Mouse (Mus musculus) cerebellum, postnatal 36 days (tissue): ENCODE results near the gene Jak2.
A peak's percentile ranks its signal among the peaks of the same experiment; 100 is the strongest.

Source experiments
- DNase-seq, 2 experiments: peaks; one replicate each; pipeline ENCODE4 v3.0.0; 2021 to 2022; ENCODE audit warnings: mixed read lengths in 2 of 2

The Jak2 gene

DNA sequence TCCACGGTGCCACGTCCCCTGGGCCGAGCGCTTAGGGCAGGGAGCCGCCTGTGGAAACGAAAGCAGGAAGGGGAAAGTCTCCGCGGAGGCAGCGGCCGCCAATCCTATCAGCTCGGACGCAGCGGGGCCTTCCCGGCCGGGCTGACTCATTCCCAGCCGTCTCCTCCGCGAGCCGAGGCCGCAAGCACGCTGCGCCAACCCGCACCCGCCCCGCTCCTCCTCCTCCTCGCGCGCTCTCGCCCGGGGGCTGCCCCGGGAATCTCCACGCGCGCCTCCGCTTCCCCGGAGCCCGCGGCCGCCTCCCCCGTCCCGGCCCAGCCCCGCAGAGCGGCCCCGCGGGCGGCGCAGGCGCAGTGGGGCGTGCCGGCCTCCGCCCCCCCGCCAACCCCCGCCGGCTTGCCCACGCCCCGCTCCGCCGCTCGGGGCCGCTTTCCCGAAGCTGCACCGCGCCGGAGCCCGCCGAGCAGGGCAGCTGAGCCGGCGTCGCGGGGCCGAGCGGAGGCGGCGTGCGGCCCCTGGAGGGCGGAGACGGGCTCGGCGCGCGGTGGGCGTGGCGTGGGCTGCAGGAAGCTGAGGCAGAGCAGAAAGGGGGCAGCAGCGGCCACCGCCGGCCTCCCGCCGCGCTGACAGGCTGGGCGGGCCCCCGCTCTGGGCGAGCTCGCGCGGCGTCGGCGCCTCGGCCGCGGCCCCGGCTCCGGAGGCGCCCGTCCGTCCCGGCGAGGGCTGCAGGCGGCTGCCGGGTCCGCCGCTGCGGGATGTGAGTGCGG, at the start of gene Jak2:
Jak2 (plus strand) TSS at position 638 of the 767 bp plus-strand sequence.
- peak; percentile 80 to 88 for DNase-seq

DNA sequence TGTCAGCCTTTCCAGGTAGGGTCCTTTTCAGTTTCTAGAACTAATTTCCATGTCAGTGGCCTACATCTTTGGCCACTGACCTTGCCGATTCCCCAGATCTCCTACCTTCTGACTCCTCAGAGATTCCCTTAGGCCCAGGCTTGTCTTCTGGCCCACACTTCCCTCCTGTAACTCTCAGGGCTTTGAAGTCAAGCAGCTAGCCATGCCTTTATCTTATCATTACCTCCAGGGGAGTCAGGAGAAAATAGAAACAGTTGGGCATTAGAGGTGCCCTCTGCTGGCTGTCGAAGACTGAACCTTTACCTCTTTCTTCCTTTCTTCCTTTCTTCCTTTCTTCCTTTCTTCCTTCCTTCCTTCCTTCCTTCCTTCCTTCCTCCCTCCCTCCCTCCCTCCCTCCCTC, 48.3 kb upstream of the Jak2 start:
- DNase-seq = no peak

DNA sequence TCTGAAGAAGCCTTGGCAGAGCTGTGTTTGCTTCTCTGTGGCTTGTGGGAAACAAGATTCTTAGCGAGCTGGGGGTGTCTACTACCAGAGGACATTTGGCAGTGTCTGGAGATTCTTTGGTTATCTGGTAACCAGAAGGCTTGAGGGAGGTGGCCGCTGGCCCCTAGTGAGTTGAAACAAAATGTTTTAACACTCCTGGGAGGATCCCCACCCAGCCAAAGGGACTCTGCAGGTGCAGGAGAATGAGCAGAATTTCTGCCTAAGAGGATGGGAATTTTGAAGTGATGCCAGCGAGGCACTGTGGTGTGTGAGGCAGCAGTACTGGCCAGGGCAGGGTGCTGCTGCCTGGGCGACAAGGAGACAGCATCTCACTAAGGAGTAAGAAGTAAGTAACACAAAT, 47.0 kb upstream of the Jak2 start:
- DNase-seq = no peak

DNA sequence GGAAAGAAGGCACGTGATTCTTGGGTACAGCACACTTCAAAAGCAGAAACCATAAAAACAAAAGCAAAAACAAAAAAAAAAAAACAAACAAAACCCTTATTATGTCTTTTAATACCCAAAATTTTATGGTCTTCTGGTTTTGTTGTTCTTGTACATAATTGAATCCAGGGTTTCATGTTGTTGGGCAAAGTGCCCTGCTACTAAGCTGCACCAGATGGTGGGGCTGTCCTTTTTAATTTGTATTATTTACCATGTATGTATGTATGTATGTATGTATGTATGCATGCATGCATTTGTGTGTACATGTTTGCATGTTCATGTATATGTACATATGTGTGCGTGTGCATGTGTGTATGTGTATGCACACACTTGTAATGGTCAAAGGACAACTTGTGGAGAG, 46.4 kb upstream of the Jak2 start:
- DNase-seq = no peak

DNA sequence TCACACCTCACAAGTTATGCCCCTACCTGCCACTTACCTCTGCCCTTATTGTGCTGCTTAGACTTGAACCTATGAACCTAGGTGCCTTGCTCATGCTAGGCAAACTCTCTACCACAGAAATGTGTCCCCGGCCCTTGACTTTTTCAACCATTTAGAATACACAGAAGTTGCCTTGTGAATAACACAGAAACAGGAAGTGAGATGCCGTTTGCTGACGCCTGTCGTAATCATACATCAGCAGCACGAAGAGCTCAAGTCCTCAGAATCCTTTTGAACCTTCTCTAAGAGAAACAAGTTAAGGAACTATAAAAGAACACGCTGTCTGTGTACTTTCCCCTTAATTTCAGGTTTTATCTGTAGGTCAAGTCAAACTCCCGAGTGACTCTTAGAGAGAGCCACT, 41.7 kb upstream of the Jak2 start:
- DNase-seq = no peak

DNA sequence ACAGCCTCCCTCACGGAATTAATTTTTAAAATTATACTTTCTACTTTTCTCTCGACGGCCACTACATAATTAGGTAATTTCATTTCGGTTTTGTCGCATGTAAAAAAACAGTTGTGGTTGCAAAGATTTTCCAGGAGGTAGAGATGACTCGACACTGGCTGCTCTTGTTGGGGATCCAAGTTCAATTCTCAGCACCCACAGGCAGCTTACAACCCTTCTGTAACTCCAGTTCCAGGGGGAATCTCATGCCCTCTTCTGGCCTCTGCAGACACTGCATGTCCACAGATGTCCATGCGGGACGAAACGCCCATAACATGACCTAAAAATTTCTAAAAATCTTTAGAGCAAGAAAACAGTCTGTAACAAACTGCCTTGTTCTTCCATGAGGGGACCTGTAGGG, 41.3 kb upstream of the Jak2 start:
- no peak for DNase-seq

DNA sequence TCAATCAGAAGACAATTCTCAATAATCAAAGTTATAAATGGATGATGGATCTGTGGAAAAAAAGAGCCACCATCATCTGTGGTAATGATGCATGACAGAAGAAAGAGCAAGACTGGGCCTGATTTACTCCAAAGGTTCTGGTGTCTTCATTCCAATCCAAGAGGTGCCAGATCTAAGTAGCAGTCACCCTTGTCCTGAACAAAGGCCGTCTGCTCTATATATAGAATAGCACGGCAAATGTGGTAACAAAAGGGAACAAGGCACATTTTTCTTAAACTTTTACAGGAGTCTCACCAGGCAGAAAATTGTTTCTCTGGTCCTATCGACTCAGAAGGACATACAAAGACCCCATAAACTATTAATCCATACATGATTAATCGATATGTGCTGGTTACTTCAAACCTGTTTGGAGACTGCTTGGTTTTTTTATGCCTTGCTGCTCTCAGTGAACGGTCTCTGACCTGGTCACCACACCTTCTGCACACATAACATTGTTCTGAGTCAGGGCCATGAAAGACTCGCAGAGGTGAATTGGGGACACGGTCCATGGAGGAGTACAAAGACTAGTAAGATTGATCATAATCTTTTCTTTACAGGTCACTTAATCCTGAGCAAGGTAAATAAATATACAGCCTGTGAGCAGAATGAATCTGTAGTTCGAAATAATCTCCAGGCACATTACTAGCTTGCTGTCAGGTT, 35.7 kb upstream of the Jak2 start:
- DNase-seq = no peak

DNA sequence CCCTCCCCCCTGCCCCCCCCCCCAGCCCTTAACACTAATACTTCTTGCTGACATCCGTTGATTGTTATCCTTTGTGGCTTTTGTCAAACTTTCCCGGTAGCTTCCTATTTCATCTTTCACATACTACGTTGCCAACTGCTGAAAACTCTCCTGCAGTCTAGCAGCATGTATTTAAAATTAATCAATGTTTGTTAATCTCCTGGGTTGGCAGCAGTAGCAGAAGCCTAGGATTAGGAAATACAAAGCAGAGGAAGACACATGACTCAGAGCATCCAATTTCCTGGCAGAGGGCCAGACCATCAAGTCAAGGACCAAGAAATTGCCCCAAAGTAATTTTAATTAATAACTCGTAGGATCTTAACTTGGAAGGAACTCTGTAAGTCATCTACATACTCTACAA, 29.8 kb upstream of the Jak2 start:
- no peak for DNase-seq

DNA sequence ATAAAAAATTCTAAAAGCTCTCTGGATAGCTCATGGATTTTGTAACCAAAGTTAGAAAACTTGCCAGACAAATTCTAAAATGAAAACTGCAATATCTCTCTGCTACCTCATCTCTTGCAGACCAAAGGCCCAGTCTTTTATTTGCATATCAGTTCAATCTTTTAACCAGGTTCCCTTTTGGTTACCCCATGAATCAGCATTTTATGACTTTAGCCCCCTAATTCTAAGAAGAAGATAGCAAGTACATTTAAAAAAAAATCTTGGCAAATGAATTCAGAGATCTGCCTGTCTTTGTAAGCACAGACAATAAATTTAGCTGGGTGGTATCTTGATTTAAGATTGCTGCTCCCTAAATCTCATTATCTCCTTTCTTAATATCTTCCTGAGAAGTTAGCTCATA, 26.7 kb upstream of the Jak2 start:
- DNase-seq = no peak

DNA sequence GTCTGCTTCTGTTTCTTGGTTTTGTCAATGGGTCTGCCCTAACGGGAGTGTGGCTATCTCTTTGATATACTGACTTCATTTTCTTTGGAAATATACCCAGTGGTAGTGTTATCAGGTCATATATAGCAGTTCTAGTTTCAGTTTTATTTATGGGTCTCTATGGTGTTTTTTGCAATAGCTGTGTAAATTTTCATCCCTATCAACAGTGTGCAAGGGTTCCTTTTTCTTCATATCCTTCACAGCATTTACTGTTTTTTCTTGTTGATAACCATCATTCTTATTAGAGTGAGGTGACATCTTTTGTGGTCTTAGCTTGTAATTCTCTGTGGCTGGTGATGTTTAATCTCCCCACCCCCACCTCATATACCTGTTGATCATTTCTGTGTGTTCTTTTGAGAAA, 24.6 kb upstream of the Jak2 start:
- DNase-seq = no peak

DNA sequence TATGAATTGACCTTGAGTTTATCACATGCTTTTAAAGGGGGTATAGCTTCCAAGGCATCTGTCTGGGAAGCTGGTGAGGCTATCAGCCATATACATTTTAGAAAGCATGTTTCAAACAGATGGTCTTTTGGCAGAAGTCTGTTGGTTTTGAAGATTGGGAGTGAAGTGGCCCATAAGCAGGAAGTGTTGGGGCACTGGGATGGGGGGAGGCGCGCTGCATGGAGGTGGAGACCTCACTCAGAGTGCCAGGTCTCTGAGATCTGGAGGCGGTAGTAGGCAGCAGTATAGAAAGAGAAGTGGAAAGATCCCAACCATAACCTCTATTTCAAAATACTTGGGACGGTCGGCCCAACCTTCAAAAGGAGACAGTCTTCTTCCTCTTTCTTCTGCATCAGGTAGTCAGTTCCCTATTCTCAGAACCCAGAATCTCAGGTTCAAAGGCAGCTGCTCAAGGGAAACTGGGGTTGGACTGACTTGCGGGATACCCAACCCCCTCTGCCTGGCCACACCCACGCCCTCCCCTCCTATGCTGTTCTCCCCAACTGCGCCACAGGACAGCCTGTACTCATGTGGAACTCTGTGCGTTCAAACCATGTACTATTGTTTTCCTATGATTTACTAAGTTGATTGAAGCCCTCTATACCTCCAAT, 23.6 kb upstream of the Jak2 start:
- no peak for DNase-seq

DNA sequence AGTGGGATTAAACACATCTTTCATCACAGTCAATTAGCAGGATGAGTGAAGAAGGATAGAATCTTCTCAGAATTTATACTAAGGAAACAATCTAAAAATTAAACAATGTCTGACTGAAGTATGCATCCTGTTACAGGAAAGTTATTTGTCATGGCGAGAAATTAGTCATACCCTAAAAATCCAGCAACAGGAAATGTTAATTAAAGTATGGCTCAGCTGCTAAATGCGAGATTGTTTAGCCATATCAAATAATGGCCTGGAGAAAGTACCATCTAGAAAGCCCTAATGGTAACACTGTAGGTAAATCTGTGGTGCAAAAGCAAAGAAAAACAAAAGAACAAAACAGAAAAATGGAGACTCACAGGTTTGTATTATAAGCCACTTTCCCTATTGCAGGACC, 22.6 kb upstream of the Jak2 start:
- no peak for DNase-seq

DNA sequence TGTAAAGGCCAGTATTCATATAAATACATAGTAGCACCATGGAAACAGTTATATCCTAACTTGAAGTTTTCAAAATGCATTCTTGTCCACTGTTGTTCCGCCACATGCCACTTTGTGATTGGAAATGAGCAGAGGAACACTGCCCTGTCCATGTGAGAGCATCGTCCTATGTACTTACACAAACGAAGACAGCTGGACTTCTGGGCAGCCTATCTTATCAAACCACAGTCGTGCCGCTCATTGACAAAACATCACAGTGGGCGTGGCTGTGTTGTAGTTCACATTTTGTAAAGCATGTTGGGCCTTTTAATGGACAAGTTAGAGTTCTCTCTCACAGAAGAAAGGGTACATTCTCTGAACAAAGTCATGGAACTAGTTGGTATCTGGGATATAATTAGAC, 18.9 kb upstream of the Jak2 start:
- DNase-seq = no peak

DNA sequence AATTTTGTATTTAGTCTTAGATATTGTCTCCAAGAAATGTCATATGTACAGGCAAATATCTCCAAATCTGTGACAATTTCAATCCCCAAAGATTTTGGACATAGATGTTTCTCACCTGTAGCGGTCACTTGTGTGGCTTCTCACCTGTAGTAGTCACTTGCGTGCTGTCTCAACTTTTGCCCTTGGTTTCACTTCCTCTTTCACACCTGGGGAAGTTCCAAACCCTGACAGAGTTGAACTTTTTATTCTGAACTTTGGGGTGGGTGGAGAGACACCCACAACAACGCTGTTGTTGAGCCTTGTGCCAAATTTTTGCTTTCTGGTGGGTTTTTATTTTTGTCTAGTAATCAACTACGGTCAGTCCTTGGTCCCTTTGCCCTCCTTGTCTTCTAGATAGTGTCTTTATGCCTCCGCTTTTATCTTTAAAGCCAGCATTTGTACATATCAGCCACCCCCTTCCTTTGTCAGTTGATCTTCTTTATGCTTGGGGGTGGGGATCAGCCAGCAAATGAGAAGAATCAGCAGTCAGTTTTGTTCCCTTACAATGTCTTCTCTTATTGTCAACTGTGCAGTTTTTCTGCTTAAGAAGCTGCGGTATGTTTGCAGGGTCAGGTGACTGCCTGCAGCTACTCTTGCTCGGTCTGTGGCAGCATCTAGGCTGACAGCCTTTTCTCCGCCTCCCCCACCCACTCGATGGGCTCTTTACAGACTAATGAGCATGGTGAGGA, 14.8 kb upstream of the Jak2 start:
- no peak for DNase-seq

DNA sequence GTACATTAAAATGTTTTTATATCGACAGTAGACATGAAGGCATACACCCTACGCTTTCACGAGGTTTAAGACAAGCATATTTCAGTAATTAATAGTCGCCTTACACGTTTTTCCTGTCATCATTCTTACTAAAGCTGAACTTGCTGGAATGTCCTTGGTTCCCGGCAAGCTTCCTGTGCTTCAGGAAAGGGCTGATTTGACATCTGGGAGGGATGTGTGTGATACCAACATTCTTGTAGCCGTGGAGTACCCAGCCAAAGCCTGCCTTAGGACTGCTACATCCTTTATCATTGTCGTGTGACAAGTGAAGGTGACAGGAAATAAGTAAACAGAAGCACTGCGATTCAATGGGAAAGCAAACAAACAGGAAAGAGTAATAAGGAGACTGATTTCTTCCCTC, 13.5 kb upstream of the Jak2 start:
- no peak for DNase-seq

DNA sequence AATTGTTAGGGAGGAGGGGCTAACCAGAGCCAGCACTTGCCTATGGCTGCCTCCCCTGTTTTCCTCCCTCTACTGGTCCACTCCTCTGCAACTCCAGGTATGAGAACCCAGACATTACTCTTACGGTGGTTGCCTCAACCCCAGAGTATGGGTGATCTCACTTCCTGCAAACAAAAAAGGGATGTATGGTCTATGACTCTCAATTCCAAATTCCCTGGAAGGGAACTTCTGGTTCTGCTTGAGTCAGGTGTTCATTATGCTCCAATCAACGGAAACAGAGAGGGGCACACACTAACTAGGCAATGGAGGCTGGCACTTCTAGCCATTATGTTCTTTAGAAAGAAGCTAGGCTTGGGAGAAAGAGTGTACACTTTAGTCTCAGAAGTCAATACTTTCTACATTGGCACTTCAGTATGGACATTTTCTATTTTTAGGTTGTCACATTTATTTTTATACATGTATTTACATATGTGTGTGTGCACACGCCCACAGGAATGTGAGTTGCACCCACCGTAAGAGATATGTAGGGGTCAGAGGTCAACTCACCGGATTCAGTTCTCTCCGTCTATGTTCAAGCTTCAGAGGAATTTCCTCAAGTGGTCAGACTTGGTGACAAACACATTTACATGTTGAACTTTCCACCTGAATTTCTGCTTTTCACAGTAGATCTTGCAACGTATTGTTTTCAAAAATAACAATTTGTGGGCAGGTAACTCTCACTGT, 12.0 kb upstream of the Jak2 start:
- DNase-seq = no peak

DNA sequence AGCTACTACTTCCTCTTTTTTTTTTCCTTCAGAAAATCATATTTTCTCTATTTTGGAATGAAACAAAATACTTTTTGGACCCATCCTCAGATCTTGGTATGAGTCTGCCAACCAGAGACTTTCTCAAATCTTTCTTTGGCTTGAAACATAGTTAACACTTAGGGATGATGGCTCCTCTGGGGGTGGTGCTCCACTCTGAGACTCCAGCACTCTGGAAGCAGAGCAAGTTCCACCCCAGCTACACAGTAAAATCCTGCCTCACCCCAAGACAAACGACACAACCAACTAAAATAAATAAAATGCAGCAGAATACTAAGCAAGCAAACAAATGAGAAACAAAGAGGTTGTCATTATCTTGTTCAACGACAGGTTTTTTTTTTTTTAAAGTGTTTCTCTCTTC, 11.0 kb upstream of the Jak2 start:
- no peak for DNase-seq

DNA sequence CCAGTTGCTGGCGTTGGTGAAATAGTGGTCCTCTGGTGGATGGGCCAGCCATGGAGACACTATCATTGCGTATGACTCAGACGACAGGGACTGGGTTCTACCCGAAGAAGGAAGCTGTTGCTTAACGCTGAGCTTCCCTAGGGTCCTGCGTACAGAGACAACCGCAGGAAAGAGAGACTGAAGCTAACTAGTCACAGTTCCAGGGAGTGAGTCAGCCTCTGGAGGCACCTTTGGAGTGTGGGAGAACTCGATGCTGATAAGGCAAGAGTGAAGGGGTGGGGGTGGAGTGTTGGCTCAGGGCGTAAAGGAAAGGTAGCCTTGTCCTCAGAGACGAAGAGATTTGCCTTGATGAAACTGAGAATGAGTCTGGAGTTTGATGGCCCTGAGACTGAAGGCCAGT, 10.0 kb upstream of the Jak2 start:
- DNase-seq = no peak

DNA sequence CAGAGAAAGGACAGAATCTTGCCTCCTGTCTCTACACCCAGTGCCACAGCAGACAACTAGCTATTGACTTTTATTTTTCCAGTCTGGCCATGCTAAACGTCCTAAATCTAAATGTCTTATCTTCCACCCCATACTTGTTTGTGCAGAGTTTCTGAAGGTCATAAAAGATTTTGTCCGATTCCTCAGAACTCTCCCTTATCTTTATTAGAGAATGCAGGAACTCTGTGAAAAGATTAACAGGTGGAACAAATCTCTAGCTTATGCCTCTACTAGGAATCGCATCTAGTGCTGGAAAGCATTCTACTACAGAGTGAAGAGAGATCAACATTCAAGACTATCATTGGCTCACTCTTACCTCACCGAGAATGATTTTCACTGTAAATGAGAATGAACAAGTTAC, 1.7 kb upstream of the Jak2 start:
- DNase-seq = no peak

DNA sequence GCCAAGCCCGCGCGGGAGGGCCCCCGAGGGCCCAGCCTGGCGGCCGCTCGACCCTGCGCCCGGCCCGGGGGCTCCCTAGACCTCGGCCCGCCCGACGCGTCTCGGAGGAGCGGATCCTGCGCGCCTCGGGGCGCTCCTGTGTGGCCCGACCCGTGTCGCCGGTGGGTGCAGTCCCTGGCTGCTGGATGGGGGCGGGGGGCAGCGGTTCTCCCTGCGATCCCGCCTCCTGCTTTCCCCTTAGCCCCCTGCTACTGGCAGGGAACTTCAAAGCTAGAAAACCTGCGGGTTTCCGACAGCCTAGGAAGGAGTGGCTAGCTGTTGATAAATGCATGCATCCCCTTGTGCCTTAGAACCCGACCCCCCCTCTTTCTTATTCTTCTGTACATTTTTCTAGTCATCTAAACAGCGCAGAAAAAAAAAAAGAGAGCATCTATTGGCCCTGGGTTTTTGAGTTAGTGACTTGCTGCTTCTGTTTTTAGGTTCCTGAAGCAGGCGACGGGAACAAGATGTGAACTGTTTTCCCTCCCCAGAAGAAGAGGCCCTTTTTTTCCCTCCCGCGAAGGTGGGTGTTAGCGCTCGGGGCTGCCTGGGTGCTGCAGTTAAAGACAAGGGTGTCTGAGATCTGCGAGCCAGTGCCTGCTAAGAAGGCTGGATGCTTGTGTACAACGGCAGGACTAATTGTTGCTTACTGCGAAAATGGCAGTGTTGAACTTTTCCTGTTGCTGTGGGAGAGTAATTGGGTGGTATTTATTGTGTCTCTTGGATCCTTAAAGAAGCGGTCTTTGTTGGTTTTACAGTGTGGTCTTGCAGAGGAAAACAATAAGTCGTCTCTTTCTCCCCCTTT, 552 bp downstream of the Jak2 start:
- peak in 1 of 2 experiments; percentile 7 for DNase-seq

DNA sequence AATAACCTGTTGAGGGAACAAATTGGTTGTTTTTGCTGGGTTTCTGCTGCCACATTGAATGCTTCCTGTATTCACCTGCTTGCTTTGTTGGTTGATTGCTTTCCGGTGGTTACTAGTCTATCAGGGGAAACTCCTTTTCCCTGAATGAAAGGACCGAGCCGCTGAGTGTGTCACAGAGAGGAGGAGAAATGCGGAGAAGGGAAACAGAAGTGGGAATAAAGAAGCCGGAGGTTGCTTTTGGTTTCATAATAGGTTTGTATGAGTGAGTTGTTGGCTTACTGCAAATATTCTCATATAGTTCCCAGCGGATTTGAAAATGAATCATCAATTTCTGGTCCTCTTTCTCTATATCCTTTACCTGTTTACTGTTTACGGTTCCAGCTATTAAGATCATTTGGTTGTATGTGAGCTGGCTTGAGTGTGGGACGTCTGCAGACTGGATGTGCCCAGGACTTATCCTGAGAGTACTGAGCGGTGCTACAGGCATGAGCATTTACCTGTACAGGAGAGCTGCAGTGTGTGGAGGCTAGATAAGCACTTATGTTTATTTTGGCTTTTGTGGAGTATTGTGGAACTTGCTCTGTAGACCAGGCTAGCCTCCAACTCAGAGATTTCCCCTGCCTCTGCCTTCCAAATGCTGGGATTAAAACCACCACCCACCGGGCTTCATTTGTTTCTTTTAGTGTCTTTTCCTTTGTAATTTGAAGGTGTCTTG, 1.4 kb downstream of the Jak2 start:
- DNase-seq = no peak
